Mouse (Mus musculus): ENCODE measurements around the gene Tubgcp2.
A peak's percentile ranks its signal among the peaks of the same experiment; 100 is the strongest.

The Tubgcp2 gene

GRCm38 (mm10) chr7:140047811-140048311 is 11.4 kb upstream of the Tubgcp2 start:
- DNase-seq (ENCODE audit: low spot score): no peak

GRCm38 (mm10) chr7:140045546-140045945 is 9.1 kb upstream of the Tubgcp2 start:
- DNase-seq (ENCODE audit: low spot score): no peak

- peak; percentile 26 for DNase-seq (ENCODE audit: low spot score)
Observed at GRCm38 (mm10) chr7:140042728-140043127, 6.3 kb upstream of the Tubgcp2 start.

GRCm38 (mm10) chr7:140037171-140037555 is 694 bp upstream of the Tubgcp2 start:
- DNase-seq (ENCODE audit: low spot score): no peak

- peak; percentile 24 for DNase-seq (ENCODE audit: low spot score)
Observed at GRCm38 (mm10) chr7:140035456-140035855, 1.0 kb downstream of the Tubgcp2 start.

- DNase-seq (ENCODE audit: low spot score): no peak
Observed at GRCm38 (mm10) chr7:140033386-140033785, 3.1 kb downstream of the Tubgcp2 start.

GRCm38 (mm10) chr7:140032366-140032765 is 4.1 kb downstream of the Tubgcp2 start:
- DNase-seq (ENCODE audit: low spot score): no peak

GRCm38 (mm10) chr7:140031771-140032170 is 4.7 kb downstream of the Tubgcp2 start:
- no peak for DNase-seq (ENCODE audit: low spot score)

GRCm38 (mm10) chr7:140011336-140011735 is 25.1 kb downstream of the Tubgcp2 start:
- DNase-seq (ENCODE audit: low spot score): no peak

- DNase-seq (ENCODE audit: low spot score): no peak
Observed at GRCm38 (mm10) chr7:140007781-140008180, 28.7 kb downstream of the Tubgcp2 start.

GRCm38 (mm10) chr7:140006861-140007611 is 29.4 kb downstream of the Tubgcp2 start:
- DNase-seq (ENCODE audit: low spot score): no peak

- no peak for DNase-seq (ENCODE audit: low spot score)
Observed at GRCm38 (mm10) chr7:140004666-140005065, 31.8 kb downstream of the Tubgcp2 start.

GRCm38 (mm10) chr7:140001086-140001740 is 35.3 kb downstream of the Tubgcp2 start:
- no peak for DNase-seq (ENCODE audit: low spot score)

GRCm38 (mm10) chr7:139998691-139999350 is 37.6 kb downstream of the Tubgcp2 start:
- DNase-seq (ENCODE audit: low spot score): no peak

GRCm38 (mm10) chr7:139994676-139995075 is 41.8 kb downstream of the Tubgcp2 start:
- DNase-seq (ENCODE audit: low spot score): peak; percentile 54

GRCm38 (mm10) chr7:139994202-139994601 is 42.3 kb downstream of the Tubgcp2 start:
- DNase-seq (ENCODE audit: low spot score): no peak

GRCm38 (mm10) chr7:139993532-139993931 is 42.9 kb downstream of the Tubgcp2 start:
- no peak for DNase-seq (ENCODE audit: low spot score)

- peak; percentile 36 for DNase-seq (ENCODE audit: low spot score)
Observed at GRCm38 (mm10) chr7:139992406-139992805, 44.1 kb downstream of the Tubgcp2 start, which contains the start of gene Adam8. Adam8 (minus strand) TSS chr7:139992562.

GRCm38 (mm10) chr7:139990864-139991394 is 45.5 kb downstream of the Tubgcp2 start:
- DNase-seq (ENCODE audit: low spot score): no peak

GRCm38 (mm10) chr7:139988272-139988671 is 48.2 kb downstream of the Tubgcp2 start:
- DNase-seq (ENCODE audit: low spot score): no peak

- DNase-seq (ENCODE audit: low spot score): no peak
Observed at GRCm38 (mm10) chr7:139984505-139984904, 52.0 kb downstream of the Tubgcp2 start.

- DNase-seq (ENCODE audit: low spot score): no peak
Observed at GRCm38 (mm10) chr7:139982058-139982457, 54.4 kb downstream of the Tubgcp2 start.
